Mouse (Mus musculus): Measurements from ENCODE around the gene Zfp108. TPM values are rescaled to one million over a fixed set of nuclear protein-coding genes. Genes with fewer than 3 reads are reported as not detected.

Zfp108 gene
- polyA plus RNA-seq, 1 experiment from 2014 or later = 0.51 TPM

DNA sequence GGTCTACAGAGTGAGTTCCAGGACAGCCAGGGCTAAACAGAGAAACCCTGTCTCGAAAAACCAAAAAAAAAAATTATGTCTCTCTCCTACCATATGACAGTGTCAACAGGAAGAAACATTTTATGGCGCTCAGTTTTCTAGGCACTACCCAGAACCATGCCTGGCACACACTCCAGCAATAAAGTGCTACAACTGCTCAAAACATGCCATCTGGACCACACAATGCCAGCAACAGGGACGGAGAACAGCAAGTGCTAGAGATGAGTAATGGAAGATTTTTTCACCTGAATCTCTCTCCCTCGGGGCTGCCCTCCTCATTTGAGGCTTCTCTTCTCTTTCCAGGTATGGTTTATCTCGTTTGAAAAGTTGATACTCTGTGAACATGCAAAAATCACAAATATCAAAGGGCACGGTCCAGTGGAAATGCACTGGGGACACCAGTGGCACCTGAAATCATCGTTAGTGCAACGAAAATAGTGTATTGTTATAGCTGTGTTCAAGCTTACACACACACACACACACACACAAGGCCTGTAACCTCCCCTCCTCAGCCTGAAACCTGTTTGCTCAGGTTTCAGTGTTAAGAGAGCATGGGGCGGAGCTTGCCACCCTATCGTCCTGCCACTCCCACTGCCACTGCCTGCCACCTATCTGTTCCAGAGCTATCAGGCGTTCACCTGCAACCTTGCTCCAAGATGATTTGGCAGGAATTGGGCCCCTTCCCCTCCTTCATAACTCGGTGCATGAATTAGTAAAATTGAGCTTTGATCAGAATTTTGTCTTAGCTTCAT lies 38.7 kb downstream of the Zfp108 start:
- Histone ChIP-seq H3K4me2 (ENCODE audit: low read depth, low read length) (no peak overlapping the region), H3K4me3 (ENCODE audit: low read depth, low read length) (no peak overlapping the region), H3K9ac (ENCODE audit: low read depth, low read length) (no peak overlapping the region), H3K27ac (ENCODE audit: low read length) (no peak overlapping the region), H3K4me1 (ENCODE audit: control insufficient read depth, low read depth, low read length) (no peaks in the 10 kb centered on the region), H3K9me3 (replicated peaks; ENCODE audit: control insufficient read depth, low read length) (no peaks in the 10 kb centered on the region), H3K36me3 (ENCODE audit: control insufficient read depth, insufficient read depth) (peaks cover 6% of the 10 kb centered on the region), H3K27me3 (ENCODE audit: control insufficient read depth, insufficient read depth, low read depth, low read length) (no peaks in the 10 kb centered on the region)
- WGBS (ENCODE audit: insufficient replicate concordance) = 65% methylated on average over 12 of the region's 12 CpGs
- no peak for ATAC-seq (ENCODE audit: low read depth)

DNA sequence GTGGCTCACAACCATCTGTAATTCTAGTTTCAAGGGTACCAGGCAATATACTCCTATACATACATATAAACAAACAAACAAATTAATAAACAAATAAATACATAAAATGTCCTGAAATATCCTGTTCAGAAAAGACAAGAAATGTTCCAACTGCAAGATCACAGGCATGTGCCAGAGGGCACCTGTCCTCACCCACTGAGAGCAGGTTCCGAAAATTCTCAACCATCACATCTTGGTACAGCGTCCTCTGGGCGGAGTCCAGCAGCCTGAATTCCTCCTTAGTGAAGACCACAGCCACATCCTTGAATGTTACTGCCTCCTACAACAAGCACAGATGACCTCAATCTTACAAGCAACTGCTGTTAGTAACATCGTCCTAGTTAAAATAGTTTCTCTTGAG lies 40.2 kb downstream of the Zfp108 start:
- H3K9me3 ChIP-seq (replicated peaks; ENCODE audit: control insufficient read depth, low read length) = no peaks in the 10 kb centered on the region
- WGBS (ENCODE audit: insufficient replicate concordance) = 79% methylated on average over 4 of the region's 4 CpGs
- peaks cover under 1% of the 10 kb centered on the region; the same call in 1 of the 2 replicates for H3K4me1 ChIP-seq (ENCODE audit: control insufficient read depth, low read depth, low read length)
- no peak overlapping the region for H3K4me3 ChIP-seq (ENCODE audit: low read depth, low read length)
- H3K27me3 ChIP-seq (ENCODE audit: control insufficient read depth, insufficient read depth, low read depth, low read length) = no peaks in the 10 kb centered on the region
- H3K27ac ChIP-seq (ENCODE audit: low read length) = no peak overlapping the region
- peaks cover 6% of the 10 kb centered on the region for H3K36me3 ChIP-seq (ENCODE audit: control insufficient read depth, insufficient read depth)
- ATAC-seq (ENCODE audit: low read depth) = no peak
- no peak overlapping the region for H3K4me2 ChIP-seq (ENCODE audit: low read depth, low read length)
- H3K9ac ChIP-seq (ENCODE audit: low read depth, low read length) = no peak overlapping the region

DNA sequence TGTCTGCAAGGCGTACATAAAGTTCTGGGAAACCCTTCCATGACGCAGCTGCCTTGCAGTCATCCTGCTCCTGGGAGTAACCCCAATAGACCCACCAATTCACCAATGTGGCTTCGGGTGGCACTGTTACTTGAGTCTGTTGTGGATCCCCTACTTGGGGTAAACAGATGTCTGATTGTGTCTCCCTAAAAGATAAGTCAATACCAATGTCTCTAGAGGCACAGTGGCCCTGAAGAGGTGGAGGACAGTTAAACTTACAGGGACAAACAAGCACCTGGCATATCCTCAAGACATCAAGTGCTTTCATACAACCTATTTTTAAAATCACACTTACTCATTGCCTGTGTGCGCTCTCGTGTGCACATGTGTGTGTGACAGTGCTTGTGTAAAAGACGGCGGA lies 40.8 kb downstream of the Zfp108 start:
- H3K9ac ChIP-seq (ENCODE audit: low read depth, low read length) = no peak overlapping the region
- H3K36me3 ChIP-seq (ENCODE audit: control insufficient read depth, insufficient read depth) = peaks cover 6% of the 10 kb centered on the region
- ATAC-seq (ENCODE audit: low read depth) = no peak
- no peak overlapping the region for H3K4me3 ChIP-seq (ENCODE audit: low read depth, low read length)
- WGBS (ENCODE audit: insufficient replicate concordance) = 84% methylated on average over 7 of the region's 7 CpGs
- H3K4me2 ChIP-seq (ENCODE audit: low read depth, low read length) = no peak overlapping the region
- H3K4me1 ChIP-seq (ENCODE audit: control insufficient read depth, low read depth, low read length) = peaks cover 7% of the 10 kb centered on the region
- no peak overlapping the region for H3K27ac ChIP-seq (ENCODE audit: low read length)
- no peaks in the 10 kb centered on the region for H3K9me3 ChIP-seq (replicated peaks; ENCODE audit: control insufficient read depth, low read length)
- no peaks in the 10 kb centered on the region for H3K27me3 ChIP-seq (ENCODE audit: control insufficient read depth, insufficient read depth, low read depth, low read length)

DNA sequence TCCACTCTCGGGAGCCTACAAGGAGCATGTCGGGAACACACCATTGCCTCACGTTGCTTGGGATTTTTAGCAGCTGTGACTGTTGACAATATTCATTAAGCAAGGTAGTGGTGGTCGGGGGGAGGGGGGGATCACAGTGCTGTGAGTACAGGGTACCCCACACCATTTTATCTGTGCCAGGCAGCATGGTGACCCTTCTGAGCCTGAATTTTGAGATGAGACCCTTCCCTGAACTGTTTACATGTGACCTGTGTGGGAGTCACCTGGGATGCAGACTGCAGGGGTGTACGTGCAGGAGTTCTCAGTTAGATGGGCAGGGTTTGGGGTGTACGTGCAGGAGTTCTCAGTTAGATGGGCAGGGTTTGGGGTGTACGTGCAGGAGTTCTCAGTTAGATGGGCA lies 41.8 kb downstream of the Zfp108 start:
- no peaks in the 10 kb centered on the region for H3K9me3 ChIP-seq (replicated peaks; ENCODE audit: control insufficient read depth, low read length)
- H3K27ac ChIP-seq (ENCODE audit: low read length) = no peak overlapping the region
- ATAC-seq (ENCODE audit: low read depth) = no peak
- H3K27me3 ChIP-seq (ENCODE audit: control insufficient read depth, insufficient read depth, low read depth, low read length) = no peaks in the 10 kb centered on the region
- 83% methylated on average over 7 of the region's 7 CpGs for WGBS (ENCODE audit: insufficient replicate concordance)
- no peak overlapping the region for H3K4me3 ChIP-seq (ENCODE audit: low read depth, low read length)
- H3K36me3 ChIP-seq (ENCODE audit: control insufficient read depth, insufficient read depth) = peaks cover 6% of the 10 kb centered on the region
- H3K4me2 ChIP-seq (ENCODE audit: low read depth, low read length) = no peak overlapping the region
- H3K9ac ChIP-seq (ENCODE audit: low read depth, low read length) = no peak overlapping the region
- H3K4me1 ChIP-seq (ENCODE audit: control insufficient read depth, low read depth, low read length) = peaks cover 12% of the 10 kb centered on the region

DNA sequence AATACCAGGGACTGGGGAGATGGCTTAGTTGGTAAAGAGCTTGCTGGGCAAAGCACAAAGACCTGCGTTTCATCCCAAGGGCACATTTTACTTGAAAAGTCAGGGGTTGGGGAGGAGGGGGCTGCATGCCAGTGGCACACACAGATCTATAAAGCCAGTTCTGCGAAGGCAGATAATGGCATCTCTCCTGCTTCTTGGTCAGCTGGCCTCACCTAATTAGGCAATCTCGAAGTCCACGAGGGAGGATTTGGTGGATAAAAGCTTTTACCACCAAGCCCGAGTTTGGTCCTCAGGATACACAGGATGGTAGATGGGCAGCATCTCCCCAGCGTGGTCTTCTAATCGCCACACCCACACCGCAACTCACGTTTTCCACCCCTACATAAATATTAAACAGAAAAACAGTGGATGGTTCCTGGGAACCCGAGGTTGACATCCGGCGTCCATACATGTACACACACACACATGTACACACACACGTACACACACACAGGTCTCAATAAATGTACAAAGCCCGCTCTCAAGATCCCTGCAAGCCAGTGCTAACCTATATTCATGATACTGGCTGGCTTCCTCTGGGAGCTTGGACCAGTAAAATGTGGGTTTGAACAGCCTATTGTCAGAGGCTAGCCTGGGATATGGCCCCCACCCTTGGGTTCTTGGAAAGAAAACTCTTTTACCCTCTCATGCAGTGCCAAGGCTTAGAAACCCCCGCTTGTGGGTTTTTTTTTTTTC lies 42.9 kb downstream of the Zfp108 start:
- H3K27me3 ChIP-seq (ENCODE audit: control insufficient read depth, insufficient read depth, low read depth, low read length) = no peaks in the 10 kb centered on the region

DNA sequence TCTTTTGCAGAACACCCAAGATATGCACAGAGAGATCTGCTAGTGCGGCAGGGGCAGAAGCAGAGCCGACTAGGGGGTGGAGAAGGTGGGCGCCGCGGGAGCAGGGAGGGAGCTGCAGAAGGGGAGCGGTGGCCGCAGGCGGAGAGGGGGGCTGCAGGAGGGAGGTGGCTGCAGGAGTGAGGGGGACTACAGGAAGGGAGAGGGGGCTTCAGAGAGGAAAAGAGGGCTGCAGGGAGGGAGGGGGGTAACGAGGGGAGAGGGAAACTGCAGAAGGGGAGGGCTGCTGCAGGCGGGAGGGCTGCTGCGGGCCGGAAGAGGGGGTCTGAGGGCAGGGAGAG lies 44.0 kb downstream of the Zfp108 start:
- Histone ChIP-seq H3K36me3 (ENCODE audit: control insufficient read depth, insufficient read depth) (no peaks in the 10 kb centered on the region), H3K4me3 (ENCODE audit: low read depth, low read length) (peak overlapping the region; percentile 74), H3K27ac (ENCODE audit: low read length) (no peak overlapping the region), H3K9ac (ENCODE audit: low read depth, low read length) (peak overlapping the region; percentile 67), H3K4me1 (ENCODE audit: control insufficient read depth, low read depth, low read length) (peaks cover 12% of the 10 kb centered on the region), H3K4me2 (ENCODE audit: low read depth, low read length) (peak overlapping the region; percentile 94), H3K27me3 (ENCODE audit: control insufficient read depth, insufficient read depth, low read depth, low read length) (no peaks in the 10 kb centered on the region), H3K9me3 (replicated peaks; ENCODE audit: control insufficient read depth, low read length) (no peaks in the 10 kb centered on the region)
- under 1% methylated on average over 11 of the region's 12 CpGs for WGBS (ENCODE audit: insufficient replicate concordance)
- ATAC-seq (ENCODE audit: low read depth) = no peak

More for the DNA sequence above, 42.9 kb downstream of the Zfp108 start:
- no peaks in the 10 kb centered on the region; the same call in 1 of the 2 replicates for H3K36me3 ChIP-seq (ENCODE audit: control insufficient read depth, insufficient read depth)
- no peaks in the 10 kb centered on the region for H3K9me3 ChIP-seq (replicated peaks; ENCODE audit: control insufficient read depth, low read length)
- H3K27ac ChIP-seq (ENCODE audit: low read length) = no peak overlapping the region
- no peak overlapping the region for H3K4me3 ChIP-seq (ENCODE audit: low read depth, low read length)
- no peak overlapping the region for H3K4me2 ChIP-seq (ENCODE audit: low read depth, low read length)
- H3K9ac ChIP-seq (ENCODE audit: low read depth, low read length) = no peak overlapping the region
- 81% methylated on average over 15 of the region's 15 CpGs for WGBS (ENCODE audit: insufficient replicate concordance)
- no peak for ATAC-seq (ENCODE audit: low read depth)
- peaks cover 12% of the 10 kb centered on the region for H3K4me1 ChIP-seq (ENCODE audit: control insufficient read depth, low read depth, low read length)

DNA sequence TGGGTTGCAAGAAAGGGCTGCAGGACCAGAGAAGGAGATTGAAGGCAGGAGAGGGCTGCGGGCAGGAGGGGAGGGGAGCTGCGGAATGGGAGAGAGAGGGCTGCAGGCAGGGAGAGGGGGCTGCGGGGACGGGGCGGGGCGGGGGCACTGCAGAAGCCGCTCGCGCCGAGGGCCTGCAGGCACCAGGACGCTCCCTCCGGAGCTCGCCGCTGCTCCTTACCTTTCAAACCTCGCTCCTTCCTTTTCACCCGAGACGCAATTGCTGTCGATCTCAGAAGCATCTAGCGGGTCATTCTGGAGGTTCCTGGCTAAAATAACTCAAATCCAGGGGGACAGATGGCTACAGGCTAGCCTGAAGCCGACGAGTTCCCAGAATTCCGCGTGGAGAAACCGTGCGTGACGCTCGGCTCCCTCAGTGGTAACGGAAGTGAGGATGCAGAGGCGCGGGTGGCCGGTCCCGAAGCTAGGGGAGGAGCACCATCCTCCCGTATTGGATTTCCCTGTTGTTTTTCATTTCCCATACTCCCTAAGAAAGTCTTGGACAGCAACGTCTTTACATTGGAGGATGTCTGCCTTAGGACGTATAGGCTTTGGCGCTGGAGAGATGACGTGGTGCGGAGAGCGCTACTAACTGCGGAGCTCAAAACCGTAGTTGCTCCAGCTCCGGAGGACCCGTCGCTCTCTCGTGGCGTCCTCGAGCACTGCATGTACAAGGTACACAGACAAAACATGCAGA lies 44.5 kb downstream of the Zfp108 start:
- no peaks in the 10 kb centered on the region for H3K27me3 ChIP-seq (ENCODE audit: control insufficient read depth, insufficient read depth, low read depth, low read length)
- no peaks in the 10 kb centered on the region for H3K9me3 ChIP-seq (replicated peaks; ENCODE audit: control insufficient read depth, low read length)
- H3K36me3 ChIP-seq (ENCODE audit: control insufficient read depth, insufficient read depth) = no peaks in the 10 kb centered on the region
- peak; percentile 76 for ATAC-seq (ENCODE audit: low read depth)
- H3K4me3 ChIP-seq (ENCODE audit: low read depth, low read length) = peak overlapping the region; percentile 74
- H3K9ac ChIP-seq (ENCODE audit: low read depth, low read length) = peak overlapping the region; percentile 67
- WGBS (ENCODE audit: insufficient replicate concordance) = under 1% methylated on average over 45 of the region's 47 CpGs
- H3K4me2 ChIP-seq (ENCODE audit: low read depth, low read length) = peak overlapping the region; percentile 94
- H3K4me1 ChIP-seq (ENCODE audit: control insufficient read depth, low read depth, low read length) = peaks cover 12% of the 10 kb centered on the region
- H3K27ac ChIP-seq (ENCODE audit: low read length) = peak overlapping the region; percentile 27; the same call in 1 of the 2 replicates

DNA sequence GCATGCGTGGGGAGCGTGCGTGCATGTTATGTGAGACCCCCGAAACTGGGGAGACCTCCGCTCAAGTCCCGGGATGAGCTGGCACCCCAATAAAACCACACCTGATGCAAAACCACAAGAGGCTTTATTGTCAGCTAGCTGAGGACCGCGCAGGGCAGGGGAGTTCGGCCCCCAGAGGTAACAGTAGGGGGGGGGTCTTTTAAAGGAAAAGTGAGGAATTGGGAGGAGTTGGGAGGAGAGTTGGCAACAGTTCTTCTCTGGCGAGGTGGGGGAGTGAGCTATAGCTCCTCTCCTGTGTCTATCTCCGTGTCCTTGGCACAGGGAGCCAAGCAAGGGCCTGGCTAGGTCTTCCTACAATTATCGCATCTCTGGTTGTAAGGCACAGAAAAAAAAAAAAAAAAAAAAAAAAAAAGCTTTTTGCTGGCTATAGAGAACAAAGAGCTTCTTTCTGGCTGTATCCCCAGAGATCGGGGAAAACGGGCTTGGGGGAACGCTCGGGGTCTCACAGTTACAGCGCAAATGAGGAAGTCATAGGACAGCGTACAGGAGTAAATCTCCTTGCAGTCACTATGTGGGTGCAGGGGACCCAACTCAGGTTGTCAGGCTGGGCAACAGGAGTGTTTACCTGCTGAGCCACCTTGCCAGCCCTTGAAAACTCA lies 45.4 kb downstream of the Zfp108 start:
- ATAC-seq (ENCODE audit: low read depth) = no peak
- H3K9me3 ChIP-seq (replicated peaks; ENCODE audit: control insufficient read depth, low read length) = no peaks in the 10 kb centered on the region
- H3K4me2 ChIP-seq (ENCODE audit: low read depth, low read length) = peak overlapping the region; percentile 94
- no peaks in the 10 kb centered on the region for H3K27me3 ChIP-seq (ENCODE audit: control insufficient read depth, insufficient read depth, low read depth, low read length)
- WGBS (ENCODE audit: insufficient replicate concordance) = under 1% methylated on average over 18 of the region's 18 CpGs
- H3K27ac ChIP-seq (ENCODE audit: low read length) = no peak overlapping the region
- H3K4me1 ChIP-seq (ENCODE audit: control insufficient read depth, low read depth, low read length) = peaks cover 12% of the 10 kb centered on the region
- peak overlapping the region; percentile 30; the same call in 1 of the 2 replicates for H3K9ac ChIP-seq (ENCODE audit: low read depth, low read length)
- H3K36me3 ChIP-seq (ENCODE audit: control insufficient read depth, insufficient read depth) = no peaks in the 10 kb centered on the region
- peak overlapping the region; percentile 74 for H3K4me3 ChIP-seq (ENCODE audit: low read depth, low read length)

Measured in liver, embryonic 16.5 days (tissue).